Mouse (Mus musculus): ENCODE data around the gene Ccdc170. TPM values are rescaled to one million over a fixed set of nuclear protein-coding genes. Genes with fewer than 3 reads are reported as not detected.

Gene Ccdc170
- total RNA-seq, 1 experiment from 2014 or later, result not detected

GRCm38 (mm10) chr10:4571304-4571703 lies 89.0 kb downstream of the Ccdc170 start:
- no peak for ATAC-seq (replicated peaks in 1 of 2; ENCODE audit: insufficient read depth in 1 of 2, low FRiP score in 2 of 2, low TSS enrichment in 1 of 2, low read depth in 1 of 2, poor library complexity in 2 of 2, severe bottlenecking in 2 of 2)

DNA sequence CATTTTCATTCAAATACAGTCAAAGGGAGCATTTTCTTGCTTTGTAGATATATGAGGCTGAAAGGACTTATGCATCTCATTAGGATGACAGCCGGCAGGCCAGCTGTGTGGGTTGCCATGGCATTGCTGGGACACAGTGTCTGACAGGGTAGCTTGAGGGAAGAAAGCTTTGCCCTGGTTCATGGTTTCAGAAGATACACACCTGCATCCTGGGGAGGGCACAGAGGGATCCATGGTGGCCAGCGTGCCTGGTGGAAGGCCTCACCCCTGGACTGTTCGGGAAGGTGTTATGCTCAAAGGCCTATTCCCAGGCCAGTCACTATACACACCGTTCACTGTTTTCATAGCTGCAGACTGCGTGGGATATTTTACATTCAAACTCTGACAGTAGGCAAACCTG lies 99.6 kb downstream of the Ccdc170 start:
- no peak for ATAC-seq (replicated peaks in 1 of 2; ENCODE audit: insufficient read depth in 1 of 2, low FRiP score in 2 of 2, low TSS enrichment in 1 of 2, low read depth in 1 of 2, poor library complexity in 2 of 2, severe bottlenecking in 2 of 2)

DNA sequence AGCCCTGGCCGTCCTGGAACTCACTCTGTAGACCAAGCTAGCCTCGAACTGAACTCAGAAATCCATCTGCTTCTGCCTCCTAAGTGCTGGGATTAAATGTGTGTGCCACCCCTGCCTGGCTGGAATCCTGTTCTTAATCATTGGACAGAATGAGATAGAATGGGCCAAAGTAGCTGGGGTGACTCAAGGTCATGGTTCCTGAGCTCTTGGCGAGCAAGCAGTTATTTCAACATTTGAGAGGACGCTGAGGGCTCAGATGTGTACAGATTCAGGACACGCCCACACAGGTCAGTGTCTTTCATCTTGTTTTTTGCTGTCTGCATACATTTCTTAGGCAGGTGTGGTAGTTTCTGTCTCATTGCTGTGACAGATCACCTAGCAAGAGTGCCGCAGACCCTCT lies 104.4 kb downstream of the Ccdc170 start:
- no peak for ATAC-seq (replicated peaks in 1 of 2; ENCODE audit: insufficient read depth in 1 of 2, low FRiP score in 2 of 2, low TSS enrichment in 1 of 2, low read depth in 1 of 2, poor library complexity in 2 of 2, severe bottlenecking in 2 of 2)

- no peak for ATAC-seq (replicated peaks in 1 of 2; ENCODE audit: insufficient read depth in 1 of 2, low FRiP score in 2 of 2, low TSS enrichment in 1 of 2, low read depth in 1 of 2, poor library complexity in 2 of 2, severe bottlenecking in 2 of 2)
These were observed 107.3 kb downstream of the Ccdc170 start for GRCm38 (mm10) chr10:4589576-4589975.

- no peak for ATAC-seq (replicated peaks in 1 of 2; ENCODE audit: insufficient read depth in 1 of 2, low FRiP score in 2 of 2, low TSS enrichment in 1 of 2, low read depth in 1 of 2, poor library complexity in 2 of 2, severe bottlenecking in 2 of 2)
These were observed 108.7 kb downstream of the Ccdc170 start for GRCm38 (mm10) chr10:4590956-4591355.

- peak in 1 of 2 experiments; percentile 73; a peak in 1 of 4 replicates for ATAC-seq (replicated peaks in 1 of 2; ENCODE audit: insufficient read depth in 1 of 2, low FRiP score in 2 of 2, low TSS enrichment in 1 of 2, low read depth in 1 of 2, poor library complexity in 2 of 2, severe bottlenecking in 2 of 2)
These were observed 111.5 kb downstream of the Ccdc170 start for GRCm38 (mm10) chr10:4593828-4594227.

GRCm38 (mm10) chr10:4597211-4597610 lies 114.9 kb downstream of the Ccdc170 start:
- no peak for ATAC-seq (replicated peaks in 1 of 2; ENCODE audit: insufficient read depth in 1 of 2, low FRiP score in 2 of 2, low TSS enrichment in 1 of 2, low read depth in 1 of 2, poor library complexity in 2 of 2, severe bottlenecking in 2 of 2)

DNA sequence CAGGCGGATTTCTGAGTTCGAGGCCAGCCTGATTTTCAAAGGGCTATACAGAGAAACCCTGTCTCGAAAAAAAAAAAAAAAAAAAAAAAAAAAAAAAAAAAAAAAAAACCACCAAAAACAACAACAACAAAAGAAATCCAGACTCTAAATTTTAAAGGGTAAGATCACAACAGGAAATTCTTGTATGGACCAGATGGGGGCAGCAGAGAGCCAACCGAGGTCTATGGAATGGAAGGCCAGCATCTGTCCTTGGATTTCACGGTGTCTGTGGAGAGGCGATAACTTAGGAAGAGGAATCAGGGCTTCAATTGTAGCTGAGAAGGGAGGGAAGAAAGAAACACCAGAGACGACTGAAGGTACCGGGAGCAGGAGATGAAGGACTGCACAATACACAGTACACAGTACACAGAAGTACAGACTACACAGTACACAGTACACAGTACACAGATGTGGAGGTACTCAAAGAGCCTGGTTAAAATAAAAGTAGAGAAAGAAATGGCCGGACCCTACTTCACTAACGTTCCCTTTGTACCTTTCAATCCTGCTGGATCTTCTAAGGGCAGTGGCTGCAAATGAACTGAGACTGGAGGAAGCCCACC lies 116.0 kb downstream of the Ccdc170 start:
- ATAC-seq (replicated peaks in 1 of 2; ENCODE audit: insufficient read depth in 1 of 2, low FRiP score in 2 of 2, low TSS enrichment in 1 of 2, low read depth in 1 of 2, poor library complexity in 2 of 2, severe bottlenecking in 2 of 2), result no peak

DNA sequence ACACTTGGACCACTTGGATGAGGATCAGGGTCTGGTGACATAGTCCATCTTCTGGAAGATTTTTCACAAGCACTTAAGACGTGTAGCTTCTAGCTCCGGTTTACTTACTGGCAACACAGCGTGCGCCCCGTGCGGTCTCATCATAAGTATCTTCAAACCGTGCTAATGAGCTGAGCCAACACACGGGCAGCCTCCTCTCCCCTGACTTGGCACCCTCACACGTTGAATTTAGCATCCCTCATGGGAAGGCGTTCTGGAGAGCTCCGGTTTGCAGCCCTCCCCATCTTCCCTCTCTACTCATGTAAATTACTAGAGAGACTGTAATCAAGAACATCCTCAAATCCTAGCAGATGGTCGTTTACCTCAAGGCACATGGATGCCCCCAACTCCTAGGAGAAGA lies 116.6 kb downstream of the Ccdc170 start:
- no peak for ATAC-seq (replicated peaks in 1 of 2; ENCODE audit: insufficient read depth in 1 of 2, low FRiP score in 2 of 2, low TSS enrichment in 1 of 2, low read depth in 1 of 2, poor library complexity in 2 of 2, severe bottlenecking in 2 of 2)

DNA sequence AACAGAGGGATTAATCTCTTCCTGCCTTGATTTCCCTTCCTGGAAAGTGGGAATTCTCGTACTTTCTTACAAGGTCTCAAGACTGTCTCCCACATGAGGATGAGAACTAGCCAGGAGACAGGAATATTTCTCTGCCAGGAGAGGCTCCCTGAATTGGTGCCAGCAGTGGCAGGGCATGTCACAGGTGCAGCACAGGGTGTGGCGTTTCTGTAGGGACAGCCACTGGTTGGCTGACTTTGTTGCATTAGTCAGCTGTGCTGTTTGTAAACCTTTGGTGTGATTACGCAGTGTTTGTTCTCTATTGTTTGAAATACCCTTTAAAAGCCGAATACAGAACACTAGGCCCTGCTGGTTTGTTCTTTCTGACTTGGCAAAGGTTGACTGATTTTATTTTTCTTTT lies 117.3 kb downstream of the Ccdc170 start:
- no peak for ATAC-seq (replicated peaks in 1 of 2; ENCODE audit: insufficient read depth in 1 of 2, low FRiP score in 2 of 2, low TSS enrichment in 1 of 2, low read depth in 1 of 2, poor library complexity in 2 of 2, severe bottlenecking in 2 of 2)

- ATAC-seq (replicated peaks in 1 of 2; ENCODE audit: insufficient read depth in 1 of 2, low FRiP score in 2 of 2, low TSS enrichment in 1 of 2, low read depth in 1 of 2, poor library complexity in 2 of 2, severe bottlenecking in 2 of 2), result 0 out of 4 replicates have a peak, but pooled peaks of 1 of the 2 experiments have one; percentile 30
These were observed 118.6 kb downstream of the Ccdc170 start for GRCm38 (mm10) chr10:4600796-4601474.

- ATAC-seq (replicated peaks in 1 of 2; ENCODE audit: insufficient read depth in 1 of 2, low FRiP score in 2 of 2, low TSS enrichment in 1 of 2, low read depth in 1 of 2, poor library complexity in 2 of 2, severe bottlenecking in 2 of 2), result peak in 1 of 2 experiments; percentile 30; a peak in 1 of 4 replicates
These were observed 119.3 kb downstream of the Ccdc170 start for GRCm38 (mm10) chr10:4601612-4602011.

- ATAC-seq (replicated peaks in 1 of 2; ENCODE audit: insufficient read depth in 1 of 2, low FRiP score in 2 of 2, low TSS enrichment in 1 of 2, low read depth in 1 of 2, poor library complexity in 2 of 2, severe bottlenecking in 2 of 2), result no peak
These were observed 120.2 kb downstream of the Ccdc170 start for GRCm38 (mm10) chr10:4602466-4602865.

GRCm38 (mm10) chr10:4604527-4605209 lies 122.4 kb downstream of the Ccdc170 start:
- ATAC-seq (replicated peaks in 1 of 2; ENCODE audit: insufficient read depth in 1 of 2, low FRiP score in 2 of 2, low TSS enrichment in 1 of 2, low read depth in 1 of 2, poor library complexity in 2 of 2, severe bottlenecking in 2 of 2), result no peak

GRCm38 (mm10) chr10:4610234-4610633 lies 127.9 kb downstream of the Ccdc170 start:
- no peak for ATAC-seq (replicated peaks in 1 of 2; ENCODE audit: insufficient read depth in 1 of 2, low FRiP score in 2 of 2, low TSS enrichment in 1 of 2, low read depth in 1 of 2, poor library complexity in 2 of 2, severe bottlenecking in 2 of 2)

- ATAC-seq (replicated peaks in 1 of 2; ENCODE audit: insufficient read depth in 1 of 2, low FRiP score in 2 of 2, low TSS enrichment in 1 of 2, low read depth in 1 of 2, poor library complexity in 2 of 2, severe bottlenecking in 2 of 2), result peak; percentile 31 to 36; a peak in 3 of 4 replicates
These were observed 129.3 kb downstream of the Ccdc170 start, which contains the start of gene Esr1 for GRCm38 (mm10) chr10:4611386-4612155. TSS of gene Esr1 (plus strand) at chr10:4611593.
